Mouse (Mus musculus) megakaryocyte, embryonic 14.5 days (primary cell): ENCODE measurements around the gene Dph3.

ENCODE experiments used
- FLI1 ChIP-seq: IDR thresholded peaks from 2 replicates; pipeline ENCODE4 v1.6.1; 2012; ENCODE audit warnings: low read length, inconsistent platforms, mixed read lengths
- GATA1 ChIP-seq: IDR thresholded peaks from 3 replicates; pipeline ENCODE4 v1.6.1; 2012; ENCODE audit warnings: mixed read lengths, low read length, inconsistent platforms, borderline replicate concordance

DNA sequence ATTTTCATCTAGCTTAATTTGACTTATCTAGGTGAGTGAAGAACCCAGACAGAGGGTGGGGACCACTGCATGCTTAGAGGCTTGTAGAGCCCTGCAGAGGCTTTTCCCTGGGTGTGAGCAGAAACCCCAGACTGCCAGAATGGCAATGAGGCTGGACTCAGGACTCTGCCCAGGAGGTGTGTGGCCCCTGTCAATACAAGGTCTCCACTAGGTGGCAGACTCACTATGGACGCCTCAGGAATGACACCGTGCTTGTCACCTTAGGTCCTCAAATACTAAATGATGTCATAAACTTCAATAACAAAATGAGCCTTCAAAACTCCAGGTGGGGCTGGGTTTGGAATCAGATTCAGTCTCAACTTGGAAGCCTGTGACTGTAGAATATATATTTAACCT lies 36.4 kb upstream of the Dph3 start:
- no peak for TF ChIP-seq FLI1
- TF ChIP-seq GATA1, result no peak
